Mouse (Mus musculus): ENCODE measurements around the gene Ttll11. TPM values are rescaled to one million over a fixed set of nuclear protein-coding genes. Genes with fewer than 3 reads are reported as not detected.

Ttll11 gene
- polyA plus RNA-seq, 1 experiment from 2014 or later = 1.4 TPM

GRCm38 (mm10) chr2:35930498-35931149, 49.1 kb downstream of the Ttll11 start:
- ATAC-seq (ENCODE audit: insufficient number of reproducible peaks, low FRiP score, low TSS enrichment, low read depth) = no peak
- H3K27me3 ChIP-seq = no peaks in the 10 kb centered on the region
- WGBS = 33% methylated on average over 11 of the region's 11 CpGs
- H3K9me3 ChIP-seq (replicated peaks) = no peaks in the 10 kb centered on the region
- no peak overlapping the region for H3K4me3 ChIP-seq (replicated peaks)
- no peak overlapping the region for H3K4me2 ChIP-seq (replicated peaks)
- no peak overlapping the region for H3K9ac ChIP-seq
- no peak overlapping the region for H3K27ac ChIP-seq (replicated peaks)
- H3K36me3 ChIP-seq = no peaks in the 10 kb centered on the region
- H3K4me1 ChIP-seq = peaks cover 9% of the 10 kb centered on the region; the same call in 1 of the 2 replicates

GRCm38 (mm10) chr2:35928133-35928532, 51.6 kb downstream of the Ttll11 start:
- H3K27me3 ChIP-seq = no peaks in the 10 kb centered on the region
- H3K4me3 ChIP-seq (replicated peaks) = no peak overlapping the region
- WGBS = 43% methylated on average over 6 of the region's 6 CpGs
- H3K4me1 ChIP-seq = peaks cover 9% of the 10 kb centered on the region; the same call in 1 of the 2 replicates
- peak overlapping the region; percentile 67; the same call in 1 of the 2 replicates for H3K27ac ChIP-seq (replicated peaks)
- H3K9me3 ChIP-seq (replicated peaks) = no peaks in the 10 kb centered on the region
- H3K4me2 ChIP-seq (replicated peaks) = no peak overlapping the region
- ATAC-seq (ENCODE audit: insufficient number of reproducible peaks, low FRiP score, low TSS enrichment, low read depth) = peak; percentile 85
- H3K36me3 ChIP-seq = no peaks in the 10 kb centered on the region
- no peak overlapping the region for H3K9ac ChIP-seq

GRCm38 (mm10) chr2:35924947-35925346, 54.8 kb downstream of the Ttll11 start:
- Histone ChIP-seq H3K4me2 (replicated peaks) (no peak overlapping the region), H3K9ac (no peak overlapping the region), H3K4me3 (replicated peaks) (no peak overlapping the region), H3K9me3 (replicated peaks) (no peaks in the 10 kb centered on the region), H3K27ac (replicated peaks) (no peak overlapping the region), H3K36me3 (no peaks in the 10 kb centered on the region), H3K4me1 (peaks cover 9% of the 10 kb centered on the region; the same call in 1 of the 2 replicates), H3K27me3 (no peaks in the 10 kb centered on the region)
- no peak for ATAC-seq (ENCODE audit: insufficient number of reproducible peaks, low FRiP score, low TSS enrichment, low read depth)
- 62% methylated on average over 4 of the region's 4 CpGs for WGBS

- 72% methylated on average over 3 of the region's 3 CpGs for WGBS
- H3K27me3 ChIP-seq = no peaks in the 10 kb centered on the region
- no peak overlapping the region for H3K4me3 ChIP-seq (replicated peaks)
- H3K4me1 ChIP-seq = peaks cover 3% of the 10 kb centered on the region; the same call in 1 of the 2 replicates
- H3K27ac ChIP-seq (replicated peaks) = no peak overlapping the region
- H3K36me3 ChIP-seq = no peaks in the 10 kb centered on the region
- no peak overlapping the region for H3K4me2 ChIP-seq (replicated peaks)
- H3K9ac ChIP-seq = no peak overlapping the region
- ATAC-seq (ENCODE audit: insufficient number of reproducible peaks, low FRiP score, low TSS enrichment, low read depth) = no peak
- H3K9me3 ChIP-seq (replicated peaks) = no peaks in the 10 kb centered on the region
These were observed 56.8 kb downstream of the Ttll11 start for GRCm38 (mm10) chr2:35922956-35923355.

- WGBS = 74% methylated on average over 4 of the region's 4 CpGs
- ATAC-seq (ENCODE audit: insufficient number of reproducible peaks, low FRiP score, low TSS enrichment, low read depth) = no peak
These were observed 67.6 kb downstream of the Ttll11 start for GRCm38 (mm10) chr2:35912090-35912489.

GRCm38 (mm10) chr2:35911675-35912074, 68.0 kb downstream of the Ttll11 start:
- 93% methylated on average over 1 of the region's 1 CpGs for WGBS
- ATAC-seq (ENCODE audit: insufficient number of reproducible peaks, low FRiP score, low TSS enrichment, low read depth) = no peak

More at GRCm38 (mm10) chr2:35912090-35912489, 67.6 kb downstream of the Ttll11 start:
- no peak overlapping the region for H3K27ac ChIP-seq (replicated peaks)
- no peak overlapping the region for H3K9ac ChIP-seq
- no peak overlapping the region for H3K4me3 ChIP-seq (replicated peaks)
- H3K4me2 ChIP-seq (replicated peaks) = no peak overlapping the region
- no peaks in the 10 kb centered on the region for H3K36me3 ChIP-seq
- H3K4me1 ChIP-seq = peaks cover 4% of the 10 kb centered on the region; the same call in 1 of the 2 replicates
- no peaks in the 10 kb centered on the region for H3K27me3 ChIP-seq
- no peaks in the 10 kb centered on the region for H3K9me3 ChIP-seq (replicated peaks)

GRCm38 (mm10) chr2:35910740-35911139, 69.0 kb downstream of the Ttll11 start:
- Histone ChIP-seq H3K4me3 (replicated peaks) (no peak overlapping the region), H3K9ac (no peak overlapping the region), H3K4me1 (peaks cover 8% of the 10 kb centered on the region; the same call in 1 of the 2 replicates), H3K4me2 (replicated peaks) (no peak overlapping the region), H3K27ac (replicated peaks) (no peak overlapping the region), H3K9me3 (replicated peaks) (no peaks in the 10 kb centered on the region), H3K36me3 (no peaks in the 10 kb centered on the region), H3K27me3 (no peaks in the 10 kb centered on the region)
- WGBS = 21% methylated on average over 9 of the region's 9 CpGs
- ATAC-seq (ENCODE audit: insufficient number of reproducible peaks, low FRiP score, low TSS enrichment, low read depth) = no peak

More at GRCm38 (mm10) chr2:35911675-35912074, 68.0 kb downstream of the Ttll11 start:
- Histone ChIP-seq H3K27ac (replicated peaks) (no peak overlapping the region), H3K9me3 (replicated peaks) (no peaks in the 10 kb centered on the region), H3K4me3 (replicated peaks) (no peak overlapping the region), H3K9ac (no peak overlapping the region), H3K4me2 (replicated peaks) (no peak overlapping the region), H3K36me3 (no peaks in the 10 kb centered on the region), H3K27me3 (no peaks in the 10 kb centered on the region), H3K4me1 (peaks cover 4% of the 10 kb centered on the region; the same call in 1 of the 2 replicates)

GRCm38 (mm10) chr2:35909353-35909752, 70.4 kb downstream of the Ttll11 start:
- WGBS = 95% methylated on average over 4 of the region's 4 CpGs
- peaks cover 8% of the 10 kb centered on the region; the same call in 1 of the 2 replicates for H3K4me1 ChIP-seq
- no peaks in the 10 kb centered on the region for H3K9me3 ChIP-seq (replicated peaks)
- H3K27me3 ChIP-seq = no peaks in the 10 kb centered on the region
- no peak overlapping the region for H3K9ac ChIP-seq
- no peak for ATAC-seq (ENCODE audit: insufficient number of reproducible peaks, low FRiP score, low TSS enrichment, low read depth)
- no peak overlapping the region for H3K4me2 ChIP-seq (replicated peaks)
- no peak overlapping the region for H3K27ac ChIP-seq (replicated peaks)
- no peaks in the 10 kb centered on the region for H3K36me3 ChIP-seq
- H3K4me3 ChIP-seq (replicated peaks) = no peak overlapping the region

- Histone ChIP-seq H3K9ac (no peak overlapping the region), H3K4me3 (replicated peaks) (no peak overlapping the region), H3K4me2 (replicated peaks) (no peak overlapping the region), H3K9me3 (replicated peaks) (no peaks in the 10 kb centered on the region), H3K4me1 (peaks cover 8% of the 10 kb centered on the region; the same call in 1 of the 2 replicates), H3K27me3 (no peaks in the 10 kb centered on the region), H3K27ac (replicated peaks) (no peak overlapping the region), H3K36me3 (no peaks in the 10 kb centered on the region)
- WGBS = 74% methylated on average over 6 of the region's 6 CpGs
- no peak for ATAC-seq (ENCODE audit: insufficient number of reproducible peaks, low FRiP score, low TSS enrichment, low read depth)
These were observed 72.1 kb downstream of the Ttll11 start for GRCm38 (mm10) chr2:35907578-35907977.

- no peak overlapping the region for H3K9ac ChIP-seq
- peak; percentile 69 for ATAC-seq (ENCODE audit: insufficient number of reproducible peaks, low FRiP score, low TSS enrichment, low read depth)
These were observed 73.4 kb downstream of the Ttll11 start for GRCm38 (mm10) chr2:35906174-35906798.

GRCm38 (mm10) chr2:35900845-35901244, 78.9 kb downstream of the Ttll11 start:
- no peaks in the 10 kb centered on the region for H3K4me1 ChIP-seq
- H3K9ac ChIP-seq = no peak overlapping the region
- 49% methylated on average over 2 of the region's 2 CpGs for WGBS
- H3K36me3 ChIP-seq = no peaks in the 10 kb centered on the region
- no peak overlapping the region for H3K4me2 ChIP-seq (replicated peaks)
- no peak for ATAC-seq (ENCODE audit: insufficient number of reproducible peaks, low FRiP score, low TSS enrichment, low read depth)
- H3K27me3 ChIP-seq = no peaks in the 10 kb centered on the region
- H3K27ac ChIP-seq (replicated peaks) = no peak overlapping the region
- H3K4me3 ChIP-seq (replicated peaks) = no peak overlapping the region
- H3K9me3 ChIP-seq (replicated peaks) = no peaks in the 10 kb centered on the region

More at GRCm38 (mm10) chr2:35906174-35906798, 73.4 kb downstream of the Ttll11 start:
- Histone ChIP-seq H3K4me1 (peaks cover 8% of the 10 kb centered on the region; the same call in 1 of the 2 replicates), H3K27ac (replicated peaks) (no peak overlapping the region), H3K27me3 (no peaks in the 10 kb centered on the region), H3K4me3 (replicated peaks) (no peak overlapping the region), H3K4me2 (replicated peaks) (no peak overlapping the region), H3K36me3 (no peaks in the 10 kb centered on the region), H3K9me3 (replicated peaks) (no peaks in the 10 kb centered on the region)
- 6% methylated on average over 11 of the region's 11 CpGs for WGBS

Measured in embryonic facial prominence, embryonic 15.5 days (tissue).